Mouse (Mus musculus): Measurements from ENCODE around the gene Lrrc73.

DNA sequence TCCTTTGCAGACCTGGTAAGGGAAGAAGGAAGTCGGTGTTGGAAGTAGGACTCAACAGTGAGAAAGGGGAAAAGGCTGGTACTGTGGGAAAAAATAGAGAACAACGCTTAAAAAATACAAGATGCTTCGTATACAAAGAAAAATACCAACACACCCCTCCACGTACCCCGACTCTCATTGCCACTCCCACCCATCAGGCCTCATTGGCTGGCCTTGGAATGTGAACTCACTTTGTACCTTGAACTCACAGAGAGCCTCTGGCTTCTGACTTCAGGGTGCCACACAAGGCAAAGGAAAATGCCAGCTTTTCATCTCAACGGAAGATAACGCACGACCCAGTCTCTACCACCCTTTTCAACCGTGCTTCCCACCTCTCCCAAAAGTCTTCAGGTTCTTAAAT lies 29.8 kb downstream of the Lrrc73 start:
- TF ChIP-seq CTCF (IDR thresholded peaks at IDR 0.05; ENCODE audit: borderline replicate concordance, extremely low read depth, insufficient read depth, insufficient read length) (no peak), POLR2A (IDR thresholded peaks at IDR 0.05; ENCODE audit: borderline replicate concordance, extremely low read depth, insufficient read depth, insufficient read length, poor library complexity, severe bottlenecking) (no peak)

Data from brain, embryonic 14.5 days (tissue).